Comparison of ENCODE assay signal across 18 mouse cellular contexts in genomic region chr19:4799083-4799482, GRCm38 (mm10). TPM values are rescaled to one million over a fixed set of nuclear protein-coding genes. Genes with fewer than 3 reads are reported as not detected.
"Had no signal": no experiment of that assay in that cellular context is flagged by ENCODE, and none has a peak within 500 bp of the region (broad histone marks: within the 10 kb centered on the region; RNA-seq: fewer than 3 reads in every experiment).

No protein-coding gene starts in this region.

- H3K27ac ChIP-seq: neural tube, embryonic 15.5 days; stomach, embryonic 15.5 days; stomach, postnatal 0 days had no signal

- H3K4me3 ChIP-seq: neural tube, embryonic 15.5 days; stomach, embryonic 15.5 days had no signal

- H3K27me3 ChIP-seq: neural tube, embryonic 15.5 days; stomach, embryonic 15.5 days had no signal

- H3K4me1 ChIP-seq: stomach, embryonic 15.5 days had no signal

- H3K9me3 ChIP-seq: neural tube, embryonic 15.5 days; stomach, embryonic 15.5 days had no signal

- DNase-seq: retina, postnatal 1 day; right cerebral cortex, adult 18-20 months; right cerebral cortex, postnatal 14 days; right cerebral cortex, postnatal 25 days; right cerebral cortex, postnatal 4 days; spleen, adult 18-20 months; thymus, adult 18-20 months; thymus, adult 2 months; thymus, postnatal 14 days; thymus, postnatal 25 days; thymus, postnatal 36 days; thymus, postnatal 4 days had no signal

- H3K9ac ChIP-seq: neural tube, embryonic 15.5 days; stomach, embryonic 15.5 days had no signal

RNA-seq across cellular contexts. Expression of gene Ccdc87, which starts 40.1 kb away (rescaled TPM):
- total RNA-seq: neutrophil, adult 5-6 weeks had no signal
- polyA plus RNA-seq: stomach, embryonic 15.5 days; stomach, embryonic 16.5 days; stomach, postnatal 0 days; thymus, postnatal 0 days had no signal
